Mouse (Mus musculus): Measurements from ENCODE around the gene Alpl. TPM values are rescaled to one million over a fixed set of nuclear protein-coding genes. Genes with fewer than 3 reads are reported as not detected.

Alpl gene
- polyA plus RNA-seq, 1 experiment from 2014 or later: 14.6 TPM

DNA sequence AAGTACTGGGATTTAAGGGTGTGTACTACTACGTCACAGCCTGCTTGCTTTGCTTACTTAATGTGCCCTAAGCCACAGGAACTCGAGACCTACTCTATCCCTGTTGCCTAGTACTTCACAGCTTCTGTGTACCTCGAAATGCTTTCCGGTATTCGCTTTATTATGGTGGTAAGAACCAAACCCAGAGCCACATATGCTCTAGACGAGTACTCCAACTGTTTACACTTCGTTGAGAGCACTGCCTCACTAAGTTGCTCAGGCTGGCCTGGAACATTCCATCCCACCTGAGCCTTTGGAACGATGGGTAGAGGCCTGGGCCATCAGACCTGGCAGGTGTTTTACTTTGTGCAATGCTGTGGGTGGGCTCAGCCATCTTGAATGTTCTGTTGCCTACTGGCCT is 100.9 kb downstream of the Alpl start:
- H3K9ac ChIP-seq (replicated peaks): no peak overlapping the region
- H3K27ac ChIP-seq (replicated peaks): peak overlapping the region; percentile 37
- no peak for ATAC-seq (ENCODE audit: low FRiP score)
- 84% methylated on average over 8 of the region's 8 CpGs for WGBS
- no peak overlapping the region for H3K4me3 ChIP-seq (replicated peaks)
- H3K4me1 ChIP-seq: peaks cover 36% of the 10 kb centered on the region
- H3K9me3 ChIP-seq (replicated peaks): no peaks in the 10 kb centered on the region
- no peak overlapping the region for H3K4me2 ChIP-seq
- H3K36me3 ChIP-seq: no peaks in the 10 kb centered on the region
- H3K27me3 ChIP-seq (replicated peaks): no peaks in the 10 kb centered on the region

GRCm38 (mm10) chr4:137692107-137692902 is 103.9 kb downstream of the Alpl start:
- no peak overlapping the region for H3K4me3 ChIP-seq (replicated peaks)
- no peak for ATAC-seq (ENCODE audit: low FRiP score)
- 87% methylated on average over 10 of the region's 10 CpGs for WGBS
- no peaks in the 10 kb centered on the region for H3K9me3 ChIP-seq (replicated peaks)
- H3K36me3 ChIP-seq: no peaks in the 10 kb centered on the region
- peaks cover 13% of the 10 kb centered on the region for H3K4me1 ChIP-seq
- H3K27ac ChIP-seq (replicated peaks): no peak overlapping the region
- no peak overlapping the region for H3K4me2 ChIP-seq
- no peak overlapping the region for H3K9ac ChIP-seq (replicated peaks)
- no peaks in the 10 kb centered on the region for H3K27me3 ChIP-seq (replicated peaks)

Other genes with a start within 250 kb of the Alpl start
- gene Ldlrad2, start 221.8 kb downstream of the Alpl start, polyA plus RNA-seq (2015; fragmentation: Nextera tagmentation; extraction: Ambion mirVana): not detected in 2 replicates
- gene Usp48, start 202.6 kb downstream of the Alpl start, polyA plus RNA-seq (2015; fragmentation: Nextera tagmentation; extraction: Ambion mirVana): 59.3 and 61.6 TPM in 2 replicates
- 88.5 and 106 TPM in 2 replicates for gene Rap1gap, start 131.7 kb downstream of the Alpl start, polyA plus RNA-seq (2015; fragmentation: Nextera tagmentation; extraction: Ambion mirVana)
- gene Ece1, start 65.9 kb upstream of the Alpl start, polyA plus RNA-seq (2015; fragmentation: Nextera tagmentation; extraction: Ambion mirVana): 23.0 TPM in 2 replicates
- gene Eif4g3, start 196.6 kb upstream of the Alpl start, polyA plus RNA-seq (2015; fragmentation: Nextera tagmentation; extraction: Ambion mirVana): 45.7 and 49.5 TPM in 2 replicates

Data from neural tube, embryonic 15.5 days (tissue).